Mouse (Mus musculus): Measurements from ENCODE around the gene Chpf2. TPM values are rescaled to one million over a fixed set of nuclear protein-coding genes. Genes with fewer than 3 reads are reported as not detected.

Gene Chpf2
- polyA plus RNA-seq, 1 experiment = 13.5 TPM

GRCm38 (mm10) chr5:24589511-24590500 is 3.3 kb downstream of the Chpf2 start:
- 92% methylated on average over 20 of the region's 20 CpGs for WGBS
- no peak for DNase-seq (ENCODE audit: low read depth, low spot score)

GRCm38 (mm10) chr5:24591268-24591721 is 4.8 kb downstream of the Chpf2 start:
- no peak for DNase-seq (ENCODE audit: low read depth, low spot score)
- WGBS = 48% methylated on average over 23 of the region's 23 CpGs

- no peak for DNase-seq (ENCODE audit: low read depth, low spot score)
- 75% methylated on average over 24 of the region's 24 CpGs for WGBS
Measured at GRCm38 (mm10) chr5:24591796-24592470, 5.4 kb downstream of the Chpf2 start.

- no peak for DNase-seq (ENCODE audit: low read depth, low spot score)
- WGBS = 75% methylated on average over 21 of the region's 21 CpGs
Measured at GRCm38 (mm10) chr5:24592471-24593160, 6.1 kb downstream of the Chpf2 start.

- 86% methylated on average over 10 of the region's 10 CpGs for WGBS
- no peak for DNase-seq (ENCODE audit: low read depth, low spot score)
Measured at GRCm38 (mm10) chr5:24593230-24593629, 6.7 kb downstream of the Chpf2 start.

- WGBS = 77% methylated on average over 10 of the region's 10 CpGs
- DNase-seq (ENCODE audit: low read depth, low spot score) = no peak
Measured at GRCm38 (mm10) chr5:24593928-24594327, 7.4 kb downstream of the Chpf2 start.

GRCm38 (mm10) chr5:24594346-24594745 is 7.8 kb downstream of the Chpf2 start:
- WGBS = 93% methylated on average over 5 of the region's 5 CpGs
- no peak for DNase-seq (ENCODE audit: low read depth, low spot score)

GRCm38 (mm10) chr5:24595261-24595660 is 8.7 kb downstream of the Chpf2 start:
- WGBS = 92% methylated on average over 5 of the region's 5 CpGs
- no peak for DNase-seq (ENCODE audit: low read depth, low spot score)

- 69% methylated on average over 14 of the region's 14 CpGs for WGBS
- no peak for DNase-seq (ENCODE audit: low read depth, low spot score)
Measured at GRCm38 (mm10) chr5:24595786-24596380, 9.3 kb downstream of the Chpf2 start.

- no peak for DNase-seq (ENCODE audit: low read depth, low spot score)
- WGBS = 30% methylated on average over 11 of the region's 11 CpGs
Measured at GRCm38 (mm10) chr5:24596519-24597171, 10.1 kb downstream of the Chpf2 start.

- peak; percentile 75 for DNase-seq (ENCODE audit: low read depth, low spot score)
- 43% methylated on average over 2 of the region's 2 CpGs for WGBS
Measured at GRCm38 (mm10) chr5:24597221-24597728, 10.7 kb downstream of the Chpf2 start.

- WGBS = 24% methylated on average over 15 of the region's 15 CpGs
Measured at GRCm38 (mm10) chr5:24597901-24598569, 11.5 kb downstream of the Chpf2 start.

GRCm38 (mm10) chr5:24598570-24599006 is 12.0 kb downstream of the Chpf2 start:
- 2% methylated on average over 41 of the region's 41 CpGs for WGBS
- DNase-seq (ENCODE audit: low read depth, low spot score) = no peak

More at GRCm38 (mm10) chr5:24597901-24598569, 11.5 kb downstream of the Chpf2 start:
- no peak for DNase-seq (ENCODE audit: low read depth, low spot score)

- 37% methylated on average over 8 of the region's 8 CpGs for WGBS
- no peak for DNase-seq (ENCODE audit: low read depth, low spot score)
Measured at GRCm38 (mm10) chr5:24599137-24599536, 12.6 kb downstream of the Chpf2 start.

- DNase-seq (ENCODE audit: low read depth, low spot score) = no peak
- WGBS = 91% methylated on average over 2 of the region's 2 CpGs
Measured at GRCm38 (mm10) chr5:24600236-24600635, 13.7 kb downstream of the Chpf2 start.

- WGBS = 5% methylated on average over 33 of the region's 33 CpGs
- no peak for DNase-seq (ENCODE audit: low read depth, low spot score)
Measured at GRCm38 (mm10) chr5:24601071-24601835, 14.7 kb downstream of the Chpf2 start.

GRCm38 (mm10) chr5:24601911-24602750 is 15.6 kb downstream of the Chpf2 start:
- peak; percentile 73 for DNase-seq (ENCODE audit: low read depth, low spot score)

More at GRCm38 (mm10) chr5:24601911-24602750, 15.6 kb downstream of the Chpf2 start:
- under 1% methylated on average over 73 of the region's 73 CpGs for WGBS
